Mouse (Mus musculus) forebrain, embryonic 10.5 days (tissue): ENCODE results near the gene Dnajc12. TPM values are rescaled to one million over a fixed set of nuclear protein-coding genes. Genes with fewer than 3 reads are reported as not detected.
"Not testable (repeated sequence)": the region's sequence is repeated elsewhere in the genome, so short reads cannot be mapped to it uniquely, and the experiment has no call there.

Experiments used
- DNase-seq: peaks from one replicate; pipeline ENCODE4 v3.0.0-alpha.2; 2017; ENCODE audit warnings: low spot score; ENCODE audit errors: extremely low spot score
- H3K27ac ChIP-seq: fragments of 300-500 bp; sonication (generic); 2 replicates; pipeline ENCODE4 v1.5.1; 2016; ENCODE audit warnings: mild to moderate bottlenecking
- H3K27me3 ChIP-seq: fragments of 300-500 bp; sonication (generic); 2 replicates; pipeline ENCODE4 v1.6.1; 2016; ENCODE audit warnings: mild to moderate bottlenecking; ENCODE audit not compliant: poor library complexity, severe bottlenecking
- H3K36me3 ChIP-seq: fragments of 300-500 bp; sonication (generic); replicated peaks from 2 replicates; pipeline ENCODE4 v1.6.1; 2016; ENCODE audit warnings: mild to moderate bottlenecking, moderate library complexity
- H3K4me1 ChIP-seq: fragments of 300-500 bp; sonication (generic); 2 replicates; pipeline ENCODE4 v1.6.1; 2016
- H3K4me3 ChIP-seq: fragments of 300-500 bp; sonication (generic); 2 replicates; pipeline ENCODE4 v1.5.1; 2016; ENCODE audit warnings: mild to moderate bottlenecking, moderate library complexity
- H3K9me3 ChIP-seq: fragments of 300-500 bp; sonication (generic); 2 replicates; pipeline ENCODE4 v1.6.1; 2016; ENCODE audit warnings: mild to moderate bottlenecking, moderate library complexity
- WGBS: fragments of 180-500 bp; shearing (Covaris S2); methylation state at CpG from one replicate; pipeline ENCODE4 v1.1.7; 2016; 5-methylcytosine and 5-hydroxymethylcytosine counted together
- polyA plus RNA-seq: library from polyadenylated mRNA; unstranded; fragments of >200 nt; fragmentation: Nextera tagmentation; extraction: Ambion mirVana; gene quantifications from 2 replicates; pipeline ENCODE4 v1.2.1, GENCODE M21; 2016

Gene Dnajc12
- polyA plus RNA-seq, result 9.6 and 9.9 TPM in 2 replicates

DNA sequence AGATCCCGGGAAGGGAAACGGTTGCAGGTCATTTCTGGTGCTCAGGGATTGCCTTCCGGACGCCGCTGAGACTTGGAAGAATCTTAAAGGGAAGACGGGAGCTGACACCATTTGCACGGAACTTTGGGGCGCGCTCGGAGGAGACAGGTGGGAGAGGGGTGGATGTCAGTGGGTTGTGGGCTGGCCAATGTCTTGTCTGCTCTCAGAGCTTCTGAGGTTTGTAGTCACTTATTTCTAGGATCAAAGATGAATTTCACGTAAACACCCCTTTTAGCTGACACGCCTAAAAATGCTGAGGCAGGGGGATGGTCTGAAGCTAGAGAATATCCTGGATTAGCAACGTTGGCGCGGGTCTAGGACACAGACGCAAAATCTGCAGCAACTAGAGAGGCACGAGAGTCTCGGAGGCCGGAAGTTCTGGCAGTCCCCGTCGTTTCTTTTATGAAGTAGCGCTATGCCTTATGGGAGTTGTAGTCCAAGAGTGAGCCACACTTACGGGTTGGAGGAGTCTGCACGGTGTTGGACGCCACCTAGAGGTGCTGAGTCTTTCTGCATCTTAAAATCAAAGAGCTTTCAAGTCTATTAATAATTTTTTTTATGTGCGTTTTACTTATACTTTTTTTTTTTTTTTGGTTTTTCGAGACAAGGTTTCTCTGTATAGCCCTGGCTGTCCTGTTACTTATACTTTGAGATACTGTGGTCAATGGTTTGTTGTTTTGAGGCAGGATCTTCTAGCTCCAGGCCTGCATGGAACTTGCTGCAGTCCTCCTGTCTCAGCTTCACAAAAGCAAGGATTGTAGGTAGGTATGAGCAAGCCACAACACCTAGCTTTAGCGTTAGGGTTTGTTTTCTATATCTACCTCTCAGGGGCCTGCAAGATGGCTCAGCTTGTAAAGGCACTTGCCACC lies at the start of gene Dnajc12:
Gene Dnajc12 (plus strand): TSS at position 72 of the 908 bp plus-strand sequence.
- WGBS, result under 1% methylated on average over 28 of the region's 28 CpGs
- peaks cover 16% of the 10 kb centered on the region for H3K27me3 ChIP-seq
- H3K9me3 ChIP-seq, result no peaks in the 10 kb centered on the region
- H3K4me3 ChIP-seq, result peak within 1 kb of the TSS; percentile 65
- H3K27ac ChIP-seq, result peak within 1 kb of the TSS; percentile 73
- H3K36me3 ChIP-seq, result no peaks in the 10 kb centered on the region
- peaks cover 14% of the 10 kb centered on the region for H3K4me1 ChIP-seq
- DNase-seq, result peak; percentile 85

- Histone ChIP-seq H3K9me3 (no peaks in the 10 kb centered on the region), H3K36me3 (peaks cover 43% of the 10 kb centered on the region)
- 71% methylated on average over 13 of the region's 13 CpGs for WGBS
Observed at GRCm38 (mm10) chr10:63336901-63337300, 45.3 kb upstream of the Dnajc12 start.

GRCm38 (mm10) chr10:63337326-63337725 lies 44.9 kb upstream of the Dnajc12 start:
- no peak overlapping the region for H3K27ac ChIP-seq
- peaks cover 40% of the 10 kb centered on the region for H3K36me3 ChIP-seq
- whole genome bisulfite sequencing, result 44% methylated on average over 5 of the region's 5 CpGs
- H3K27me3 ChIP-seq, result peaks cover 10% of the 10 kb centered on the region
- DNase-seq, result no peak
- H3K9me3 ChIP-seq, result no peaks in the 10 kb centered on the region
- peaks cover 21% of the 10 kb centered on the region for H3K4me1 ChIP-seq
- peak overlapping the region; percentile 80 for H3K4me3 ChIP-seq

More at GRCm38 (mm10) chr10:63336901-63337300, 45.3 kb upstream of the Dnajc12 start:
- H3K4me1 ChIP-seq, result peaks cover 21% of the 10 kb centered on the region
- H3K27me3 ChIP-seq, result peaks cover 10% of the 10 kb centered on the region
- peak overlapping the region; percentile 80 for H3K4me3 ChIP-seq
- H3K27ac ChIP-seq, result no peak overlapping the region
- no peak for DNase-seq

DNA sequence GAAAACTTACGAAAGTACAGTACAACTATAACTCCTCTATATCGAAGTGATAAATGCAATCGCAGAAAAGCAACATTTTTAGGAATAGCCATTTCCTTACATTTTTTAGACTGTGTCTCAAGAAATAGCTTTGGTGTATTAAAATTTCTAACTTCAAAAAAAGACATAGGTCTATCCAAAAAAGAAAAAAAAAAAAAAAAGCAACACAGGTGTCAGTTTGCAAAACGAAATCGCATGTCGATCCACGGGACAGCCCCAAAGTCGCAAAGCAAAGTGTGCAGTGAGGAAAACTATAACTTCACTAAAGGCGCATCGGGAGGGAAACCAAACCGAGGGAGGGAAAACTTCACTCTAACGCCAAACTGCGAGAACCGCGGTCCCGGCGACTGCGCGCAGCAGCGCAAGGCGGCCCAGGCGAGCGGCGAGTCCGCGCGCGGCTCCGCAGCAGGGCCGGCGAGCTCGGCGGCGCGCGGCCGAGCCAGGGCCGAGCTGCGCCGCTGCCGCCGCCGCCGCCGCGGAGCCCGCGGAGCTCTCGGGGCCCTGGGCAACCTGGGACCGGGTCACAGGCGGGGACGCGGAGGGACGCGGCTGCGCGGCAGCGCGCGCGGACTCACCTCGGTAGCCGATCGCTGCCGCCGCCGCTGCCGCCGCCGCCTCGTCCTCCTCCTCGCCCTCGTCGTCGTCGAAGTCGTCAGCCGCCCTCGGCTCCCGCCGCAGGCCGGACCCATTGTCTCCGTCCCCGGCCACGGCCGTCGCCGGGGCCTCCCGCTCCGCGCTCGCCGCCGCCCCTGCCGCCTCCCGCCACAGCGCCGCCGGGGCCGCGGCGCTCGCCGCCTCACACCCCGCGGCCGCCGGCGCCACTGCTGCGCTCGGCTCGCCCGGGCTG lies 44.0 kb upstream of the Dnajc12 start:
- Histone ChIP-seq H3K4me3 (peak overlapping the region; percentile 80), H3K4me1 (peaks cover 21% of the 10 kb centered on the region), H3K9me3 (no peaks in the 10 kb centered on the region), H3K36me3 (peaks cover 31% of the 10 kb centered on the region), H3K27me3 (peaks cover 10% of the 10 kb centered on the region), H3K27ac (peak overlapping the region; percentile 97)
- DNase-seq, result peak; percentile 55
- WGBS, result 2% methylated on average over 102 of the region's 113 CpGs

DNA sequence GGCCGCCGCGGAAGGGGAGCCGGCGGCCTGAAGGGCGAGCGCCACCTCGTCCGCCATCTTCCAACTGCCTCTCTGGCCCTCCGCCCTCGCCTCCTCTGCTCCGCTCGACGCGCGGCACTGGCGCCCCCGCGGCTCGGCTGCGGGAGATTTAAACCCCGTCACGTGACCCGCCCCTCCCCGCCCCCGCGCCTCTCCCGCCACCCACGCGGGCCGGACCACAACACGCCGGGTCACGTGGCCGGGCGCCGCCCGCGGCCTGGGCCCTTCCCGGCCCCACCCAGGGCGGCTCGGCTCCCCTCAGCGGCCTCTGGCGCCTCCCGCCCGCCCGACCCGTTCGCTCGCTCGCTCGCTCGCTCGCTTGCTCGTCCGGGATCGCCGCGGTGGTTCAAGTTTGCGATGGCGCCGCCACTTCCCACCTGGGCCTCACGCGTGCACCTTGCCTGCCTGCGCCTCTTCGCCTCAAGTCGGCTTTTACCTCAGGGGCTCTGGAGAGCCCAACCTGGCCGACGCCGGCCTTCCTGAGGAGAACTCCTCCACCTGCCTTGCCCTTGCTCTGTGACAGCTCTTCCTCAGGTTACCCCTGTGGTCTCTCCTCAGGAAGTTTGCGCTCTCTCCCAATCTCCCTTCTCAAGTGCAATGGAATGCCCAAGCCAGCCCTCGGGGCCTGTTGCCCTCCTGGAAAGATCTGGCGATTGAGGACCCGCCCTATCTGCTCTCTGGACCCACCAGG lies 43.2 kb upstream of the Dnajc12 start:
- DNase-seq, result peak; percentile 86
- no peaks in the 10 kb centered on the region for H3K9me3 ChIP-seq
- H3K36me3 ChIP-seq, result peaks cover 23% of the 10 kb centered on the region
- peak overlapping the region; percentile 97 for H3K27ac ChIP-seq
- H3K27me3 ChIP-seq, result peaks cover 10% of the 10 kb centered on the region
- under 1% methylated on average over 48 of the region's 74 CpGs for WGBS
- peak overlapping the region; percentile 80 for H3K4me3 ChIP-seq
- peaks cover 21% of the 10 kb centered on the region for H3K4me1 ChIP-seq

DNA sequence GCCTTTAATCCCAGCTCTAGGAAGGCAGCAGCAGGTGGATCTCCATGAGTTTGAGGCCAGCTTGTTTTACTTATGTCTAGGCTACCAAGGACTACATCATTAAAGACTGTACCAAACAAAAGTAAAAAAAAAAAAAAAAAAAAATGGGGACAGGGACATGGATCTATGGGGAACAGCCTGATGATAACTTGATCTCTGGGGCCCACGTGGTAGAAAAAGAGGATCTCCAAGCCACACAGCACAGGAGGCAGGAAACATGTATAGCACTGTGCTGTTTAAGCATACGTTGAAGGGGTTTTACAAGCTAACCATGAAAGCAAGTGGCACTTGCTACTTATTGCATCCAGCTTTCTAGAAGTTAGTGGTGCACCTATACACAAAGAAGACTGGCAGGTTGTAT lies 40.9 kb upstream of the Dnajc12 start:
- WGBS, result 85% methylated on average over 2 of the region's 2 CpGs
- Histone ChIP-seq H3K36me3 (0 out of 2 replicates have a peak, but pooled peaks cover under 1% of the 10 kb centered on the region), H3K4me1 (peaks cover 19% of the 10 kb centered on the region), H3K4me3 (no peak overlapping the region), H3K27ac (no peak overlapping the region), H3K9me3 (no peaks in the 10 kb centered on the region), H3K27me3 (peaks cover 10% of the 10 kb centered on the region)
- no peak for DNase-seq

GRCm38 (mm10) chr10:63344751-63345150 lies 37.5 kb upstream of the Dnajc12 start:
- peaks cover 9% of the 10 kb centered on the region for H3K27me3 ChIP-seq
- H3K4me1 ChIP-seq, result peaks cover 15% of the 10 kb centered on the region
- H3K36me3 ChIP-seq, result no peaks in the 10 kb centered on the region
- 91% methylated on average over 3 of the region's 3 CpGs for WGBS
- H3K4me3 ChIP-seq, result no peak overlapping the region
- no peaks in the 10 kb centered on the region for H3K9me3 ChIP-seq
- no peak for DNase-seq
- H3K27ac ChIP-seq, result no peak overlapping the region

DNA sequence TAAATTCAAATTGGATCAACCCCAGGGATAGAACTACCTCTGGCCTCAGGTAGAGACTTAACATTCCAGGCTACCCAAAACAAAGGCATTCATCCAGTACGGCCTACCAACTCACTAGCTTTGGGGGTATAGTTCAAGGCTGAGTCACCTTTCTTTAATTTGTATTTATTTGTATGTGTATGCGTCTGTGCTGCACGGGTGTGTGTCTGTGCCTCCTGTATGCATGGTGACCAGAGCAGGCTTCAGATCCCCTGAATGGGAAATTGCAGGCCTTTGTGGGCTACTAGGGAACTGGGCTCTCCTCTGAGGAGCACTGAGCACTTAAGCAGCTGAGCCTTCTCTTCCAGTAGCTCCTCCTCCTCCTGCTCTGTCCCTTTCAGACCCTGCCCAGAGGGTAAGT lies 34.0 kb upstream of the Dnajc12 start:
- 31% methylated on average over 3 of the region's 3 CpGs for WGBS
- Histone ChIP-seq H3K36me3 (no peaks in the 10 kb centered on the region), H3K4me3 (no peak overlapping the region), H3K27me3 (no peaks in the 10 kb centered on the region), H3K4me1 (peaks cover 15% of the 10 kb centered on the region), H3K27ac (0 out of 2 replicates have a peak overlapping the region, but pooled peaks have one; percentile 11), H3K9me3 (no peaks in the 10 kb centered on the region)
- no peak for DNase-seq

DNA sequence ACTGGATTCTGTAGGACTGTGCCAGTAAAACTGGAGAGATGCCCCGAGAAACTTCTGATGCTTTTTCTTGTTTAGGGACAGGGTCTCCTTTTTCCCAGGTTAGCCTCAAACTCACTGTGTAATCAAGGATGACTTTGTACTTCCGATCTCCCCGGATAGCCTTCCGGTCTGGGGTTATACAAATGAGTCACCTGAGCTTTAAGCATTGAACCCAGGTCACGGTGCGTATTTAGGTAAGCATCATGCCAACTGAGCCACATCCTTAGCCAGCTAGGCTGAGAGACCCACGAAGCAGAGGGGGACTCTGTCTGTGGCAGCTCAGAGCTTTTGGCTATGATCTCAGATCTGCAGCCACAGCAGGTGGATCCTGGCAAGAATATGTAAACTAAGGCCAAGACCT lies 31.6 kb upstream of the Dnajc12 start:
- Histone ChIP-seq H3K27ac (no peak overlapping the region), H3K9me3 (peaks cover 3% of the 10 kb centered on the region; the same call in 1 of the 2 replicates), H3K4me1 (peaks cover 15% of the 10 kb centered on the region), H3K36me3 (no peaks in the 10 kb centered on the region), H3K27me3 (no peaks in the 10 kb centered on the region), H3K4me3 (no peak overlapping the region)
- no peak for DNase-seq
- WGBS, result 91% methylated on average over 7 of the region's 7 CpGs

DNA sequence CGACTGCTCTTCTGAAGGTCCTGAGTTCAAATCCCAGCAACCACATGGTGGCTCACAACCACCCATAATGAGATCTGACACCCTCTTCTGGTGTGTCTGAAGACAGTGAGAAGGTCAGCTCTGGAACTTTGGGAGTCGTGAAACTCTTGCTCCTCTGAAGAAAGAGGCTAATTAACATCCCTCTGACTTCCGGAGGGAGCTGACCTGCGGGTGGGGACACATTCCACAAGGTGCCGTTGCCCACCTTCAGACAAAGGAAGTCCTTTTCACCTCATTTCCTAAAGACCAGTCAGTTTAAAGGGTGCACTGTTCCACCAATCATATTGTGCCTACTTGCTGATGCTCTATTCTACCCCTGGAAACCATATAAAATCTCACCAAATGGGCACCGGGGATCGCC lies 31.1 kb upstream of the Dnajc12 start:
- H3K9me3 ChIP-seq, DNase-seq, H3K27ac ChIP-seq, H3K36me3 ChIP-seq, H3K27me3 ChIP-seq, H3K4me3 ChIP-seq: not testable (repeated sequence)
- H3K4me1 ChIP-seq, result peaks cover 15% of the 10 kb centered on the region
- 91% methylated on average over 7 of the region's 7 CpGs for WGBS

- H3K4me1 ChIP-seq, result peaks cover 15% of the 10 kb centered on the region
- H3K4me3 ChIP-seq, result no peak overlapping the region
- 88% methylated on average over 5 of the region's 5 CpGs for WGBS
- no peaks in the 10 kb centered on the region for H3K36me3 ChIP-seq
- no peaks in the 10 kb centered on the region for H3K27me3 ChIP-seq
- H3K27ac ChIP-seq, result no peak overlapping the region
- no peak for DNase-seq
- H3K9me3 ChIP-seq, result peaks cover 3% of the 10 kb centered on the region; the same call in 1 of the 2 replicates
Observed at GRCm38 (mm10) chr10:63352111-63352510, 30.1 kb upstream of the Dnajc12 start.

- H3K36me3 ChIP-seq, result no peaks in the 10 kb centered on the region
- no peak overlapping the region for H3K27ac ChIP-seq
- no peaks in the 10 kb centered on the region for H3K4me1 ChIP-seq
- DNase-seq, result no peak
- peaks cover 5% of the 10 kb centered on the region; the same call in 1 of the 2 replicates for H3K9me3 ChIP-seq
- H3K27me3 ChIP-seq, result no peaks in the 10 kb centered on the region
- 90% methylated on average over 1 of the region's 1 CpGs for WGBS
- H3K4me3 ChIP-seq, result no peak overlapping the region
Observed at GRCm38 (mm10) chr10:63360502-63360901, 21.7 kb upstream of the Dnajc12 start.
